Mouse (Mus musculus) c-Kit-negative CD71-positive TER-119-positive erythroid progenitor cells, embryonic 14.5 days (primary cell): Measurements from ENCODE around the gene Gsg1l.

Experiments
- DNase-seq: peaks from one replicate; pipeline ENCODE4 v3.0.0-alpha.2; 2013; ENCODE audit warnings: low read depth, low spot score

Gene Gsg1l

DNA sequence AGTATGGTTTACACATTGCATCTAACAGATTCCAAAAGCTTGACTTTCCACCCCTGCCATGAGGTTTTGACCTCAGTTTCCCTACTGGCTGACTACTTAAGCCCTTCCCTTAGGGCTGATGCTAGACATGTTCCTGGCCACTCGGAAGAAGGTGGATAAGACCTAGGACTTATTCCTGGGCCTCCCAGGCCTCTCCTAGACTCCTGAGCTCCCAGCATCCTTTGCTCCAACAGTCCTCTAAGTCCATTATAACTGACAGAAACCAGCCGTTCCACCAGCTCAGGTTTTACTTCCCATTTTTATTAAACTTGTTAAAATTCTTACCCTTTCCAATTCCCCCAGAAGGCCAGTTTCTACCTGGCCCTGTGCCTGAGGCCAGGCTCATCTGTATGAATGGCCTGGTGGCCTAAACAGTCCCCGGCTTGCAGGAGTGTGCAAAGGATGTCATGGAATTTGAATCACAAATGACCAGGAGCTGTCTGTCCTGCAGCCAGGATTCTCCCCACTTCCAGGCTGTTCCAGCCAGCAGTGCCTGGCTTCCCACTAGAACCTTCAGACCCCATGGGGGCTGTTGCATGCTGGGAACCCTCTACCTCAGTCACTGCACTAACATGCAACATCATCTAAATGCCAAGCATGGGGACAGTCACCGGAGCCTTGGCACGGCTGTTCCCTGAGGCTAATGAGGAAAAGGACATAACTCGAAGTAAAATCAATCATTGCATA is 139.7 kb downstream of the Gsg1l start:
- no peak for DNase-seq

DNA sequence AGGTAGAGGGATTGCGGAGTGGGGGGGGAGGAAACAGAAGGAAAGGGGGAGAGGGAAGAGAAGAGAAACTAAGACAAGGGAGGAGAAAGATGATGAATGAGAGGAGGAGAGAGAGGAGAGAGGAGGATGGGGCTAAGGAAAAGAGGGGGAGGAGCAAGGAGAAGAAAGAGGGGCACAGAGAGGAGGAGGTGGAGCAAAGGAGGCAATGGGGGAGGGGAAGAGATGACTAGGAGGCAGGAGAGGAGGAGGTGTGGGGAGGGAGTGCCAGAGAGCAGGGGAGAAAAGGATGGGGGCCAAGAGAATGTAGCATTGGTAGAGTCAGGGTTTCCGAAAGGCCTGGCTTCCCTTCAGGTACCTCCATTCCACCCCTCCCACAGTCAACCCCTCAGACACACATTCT is 147.9 kb downstream of the Gsg1l start:
- no peak for DNase-seq

- DNase-seq = no peak
These were observed 148.6 kb downstream of the Gsg1l start for GRCm38 (mm10) chr7:125933356-125934244.

GRCm38 (mm10) chr7:125931602-125932001 is 150.6 kb downstream of the Gsg1l start:
- no peak for DNase-seq

DNA sequence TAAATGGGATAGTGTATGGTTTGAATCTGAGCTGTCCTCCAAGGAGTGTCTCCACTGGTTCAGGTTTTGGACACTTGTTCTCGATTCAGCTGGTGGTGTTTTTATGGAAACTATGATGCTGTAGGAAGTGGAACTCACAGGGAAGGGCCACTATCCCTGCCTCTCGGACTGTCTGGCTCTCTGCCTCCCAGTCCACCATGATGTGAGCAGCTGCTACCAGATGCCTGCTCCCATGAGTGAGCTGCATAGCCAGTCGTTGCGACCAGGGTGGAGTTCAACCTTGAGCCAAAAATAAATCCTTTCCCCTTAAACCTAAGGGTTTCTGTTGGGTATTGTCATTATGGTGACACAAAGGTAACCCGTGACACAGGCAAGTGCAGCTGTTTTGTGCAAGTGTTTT is 158.2 kb downstream of the Gsg1l start:
- no peak for DNase-seq

DNA sequence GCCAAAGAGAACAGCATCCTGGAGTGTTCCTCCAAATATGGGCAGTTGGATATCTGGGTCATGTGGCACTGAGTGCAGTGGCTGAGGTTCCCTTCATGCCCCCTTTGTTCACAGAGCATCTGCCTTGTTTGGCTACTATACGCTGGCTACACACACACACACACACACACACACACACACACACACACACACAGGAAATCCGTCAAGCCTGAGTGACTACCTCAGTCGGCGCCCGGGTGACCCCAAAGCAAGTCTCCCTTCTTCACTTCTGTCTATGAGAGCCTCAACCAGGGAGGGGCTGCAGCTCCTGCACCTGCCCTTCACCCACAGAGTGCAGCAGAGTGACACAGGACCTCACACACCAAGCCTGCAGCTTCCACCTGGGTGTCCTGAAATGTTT is 161.4 kb downstream of the Gsg1l start:
- no peak for DNase-seq

DNA sequence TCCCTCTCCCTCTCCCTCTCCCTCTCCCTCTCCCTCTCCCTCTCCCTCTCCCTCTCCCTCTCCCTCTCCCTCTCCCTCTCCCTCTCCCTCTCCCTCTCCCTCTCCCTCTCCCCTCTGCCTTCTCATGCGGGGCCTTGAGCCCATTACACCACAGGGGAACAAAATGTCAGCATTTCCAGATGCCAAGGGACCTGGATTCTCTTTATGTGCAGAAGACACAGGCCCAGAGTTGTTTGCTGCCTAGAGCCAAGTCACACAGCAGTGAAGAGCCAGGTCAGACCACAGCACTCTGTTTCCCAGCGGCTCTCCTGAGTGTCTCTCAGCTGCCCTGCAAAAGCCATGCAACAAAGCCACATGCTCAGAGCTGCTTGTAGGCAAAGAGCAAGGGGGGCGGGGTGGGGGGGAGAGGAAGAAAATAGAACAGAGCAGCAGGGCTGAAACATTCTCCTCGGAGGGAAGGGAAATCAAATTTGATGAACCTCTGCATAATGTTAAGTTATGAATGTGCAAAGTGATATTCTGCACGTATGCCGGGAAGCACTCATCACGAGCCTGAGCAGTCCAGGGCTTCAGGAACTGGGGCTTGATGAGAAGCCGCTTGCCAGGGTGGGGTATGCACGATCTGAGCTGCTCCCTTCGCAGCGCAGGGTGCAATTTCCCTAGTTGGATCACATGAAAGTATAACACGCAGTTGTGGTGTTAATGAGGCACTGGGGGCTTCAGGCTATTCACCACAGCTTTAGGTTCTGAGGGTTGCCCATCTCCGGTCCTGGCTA is 181.6 kb downstream of the Gsg1l start:
- DNase-seq = no peak

GRCm38 (mm10) chr7:125899916-125900315 is 182.3 kb downstream of the Gsg1l start:
- no peak for DNase-seq

GRCm38 (mm10) chr7:125899036-125899435 is 183.2 kb downstream of the Gsg1l start:
- DNase-seq = no peak

- no peak for DNase-seq
These were observed 185.2 kb downstream of the Gsg1l start for GRCm38 (mm10) chr7:125897059-125897458.

GRCm38 (mm10) chr7:125893621-125894020 is 188.6 kb downstream of the Gsg1l start:
- no peak for DNase-seq

GRCm38 (mm10) chr7:125888373-125888772 is 193.8 kb downstream of the Gsg1l start:
- no peak for DNase-seq

GRCm38 (mm10) chr7:125887761-125888160 is 194.4 kb downstream of the Gsg1l start:
- no peak for DNase-seq

DNA sequence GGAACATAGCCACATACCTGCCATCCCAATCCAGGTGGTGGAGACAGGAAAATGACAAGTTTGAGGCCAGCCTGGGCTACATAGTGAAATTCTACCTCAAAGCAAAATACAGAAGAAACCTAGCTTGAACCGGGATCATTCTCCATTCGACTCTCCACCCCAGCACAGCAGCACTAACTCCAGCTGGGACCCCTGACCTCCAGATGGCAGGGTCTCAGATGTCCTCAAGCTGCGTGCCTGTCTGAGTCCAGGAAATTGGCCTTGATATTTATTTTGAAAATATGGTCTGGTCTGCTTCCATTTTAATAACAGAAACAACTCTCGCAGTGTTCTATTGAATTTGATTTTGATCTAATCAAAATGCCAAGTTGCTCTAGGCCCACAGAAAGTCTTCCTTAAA is 195.1 kb downstream of the Gsg1l start:
- DNase-seq = no peak

- no peak for DNase-seq
These were observed 196.0 kb downstream of the Gsg1l start for GRCm38 (mm10) chr7:125886116-125886680.

- DNase-seq = no peak
These were observed 199.0 kb downstream of the Gsg1l start for GRCm38 (mm10) chr7:125883232-125883631.

DNA sequence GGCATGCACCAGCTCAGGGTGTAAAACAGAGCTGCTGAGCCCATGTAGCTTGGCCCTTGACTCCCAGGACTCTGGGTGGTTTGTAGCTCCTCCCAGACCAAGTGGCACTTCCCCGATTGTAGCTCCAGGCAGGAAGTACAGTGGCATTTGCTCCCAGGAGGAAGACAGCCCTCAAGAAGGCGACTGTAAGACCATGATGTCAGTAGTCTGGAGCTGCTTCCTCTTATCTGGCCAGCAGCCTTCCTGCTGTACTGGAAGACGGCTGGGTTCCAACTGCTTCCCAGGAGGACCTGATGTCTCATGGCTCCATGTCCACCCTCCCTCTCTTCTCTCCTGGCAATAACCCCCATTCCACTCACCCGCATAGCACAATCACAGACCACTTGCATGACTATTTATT is 204.2 kb downstream of the Gsg1l start:
- DNase-seq = no peak

GRCm38 (mm10) chr7:125873971-125874495 is 208.2 kb downstream of the Gsg1l start:
- no peak for DNase-seq

DNA sequence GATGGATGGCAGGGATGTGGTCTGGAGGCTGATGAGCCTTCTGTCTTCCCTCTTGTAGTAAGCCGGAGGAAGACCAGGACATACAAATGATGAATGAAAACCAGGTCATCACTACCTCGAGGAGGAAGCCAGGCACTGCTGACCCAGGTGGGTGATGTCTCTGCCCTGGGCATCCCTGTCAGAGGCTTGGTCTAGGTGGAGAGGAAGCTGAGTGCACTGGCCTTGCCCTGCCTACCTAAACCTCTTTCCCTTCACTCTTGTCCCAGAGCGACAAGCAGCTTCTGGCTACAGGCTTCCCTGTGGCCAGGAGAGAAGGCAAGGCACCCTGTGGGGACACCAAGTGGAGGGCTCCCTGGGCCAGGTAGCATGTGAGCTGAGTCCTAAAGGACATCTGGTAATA is 209.3 kb downstream of the Gsg1l start:
- DNase-seq = no peak

DNA sequence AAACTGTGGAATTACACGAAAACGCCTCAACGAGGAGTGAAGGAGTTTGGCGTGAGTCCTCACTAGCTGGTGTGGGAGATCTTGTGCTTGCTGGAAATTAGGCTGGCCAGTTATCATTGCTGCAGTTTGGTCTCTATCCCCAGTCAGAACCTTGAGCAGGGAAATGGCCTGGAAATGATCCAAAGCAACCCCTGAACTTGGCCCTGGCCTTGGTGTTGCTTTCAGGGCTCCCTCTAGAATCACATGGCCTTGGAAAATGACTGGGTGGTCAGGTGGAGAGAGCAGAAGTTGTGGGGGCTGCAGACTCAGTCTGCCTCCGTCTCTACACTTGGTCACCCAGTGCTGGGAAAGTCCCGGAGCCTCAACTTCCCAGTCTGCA is 210.0 kb downstream of the Gsg1l start:
- no peak for DNase-seq

- DNase-seq = no peak
These were observed 210.6 kb downstream of the Gsg1l start for GRCm38 (mm10) chr7:125871404-125872201.
